Mouse (Mus musculus) urinary bladder, postnatal 14 days (tissue): ENCODE measurements around the gene Dcp1a.

Experiments used
- DNase-seq: peaks from one replicate; pipeline ENCODE4 v3.0.0; 2021; ENCODE audit warnings: low spot score

The Dcp1a gene

DNA sequence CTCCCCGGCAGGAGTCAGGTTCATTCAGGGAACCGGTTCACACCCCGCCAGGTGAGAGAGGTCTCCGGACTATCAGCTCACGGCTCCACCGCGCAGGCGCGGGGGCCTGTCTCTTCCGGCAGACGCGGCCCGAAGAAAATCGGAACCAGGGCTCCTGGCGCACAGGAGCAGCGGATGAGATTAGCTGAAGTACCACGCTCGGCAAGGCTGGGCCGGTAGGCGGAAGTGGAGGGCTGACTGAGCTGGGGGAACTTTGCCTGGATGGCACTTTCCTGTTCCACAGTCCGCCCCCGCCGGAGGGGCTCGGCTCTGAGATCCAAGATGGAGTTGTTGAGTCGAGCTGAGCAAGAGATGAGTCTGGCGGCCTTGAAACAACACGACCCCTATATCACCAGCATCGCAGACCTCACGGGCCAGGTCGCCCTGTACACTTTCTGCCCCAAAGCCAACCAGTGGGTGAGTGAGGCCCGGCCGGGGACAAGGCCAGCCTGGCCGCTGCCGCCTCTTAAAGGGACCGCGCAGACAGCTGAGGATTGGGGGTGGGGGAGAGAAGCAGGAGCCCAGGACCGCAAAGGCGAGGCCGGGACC lies at the start of gene Dcp1a:
Dcp1a (plus strand) TSS at position 175 of the 588 bp plus-strand sequence.
- DNase-seq: peak; percentile 95

DNA sequence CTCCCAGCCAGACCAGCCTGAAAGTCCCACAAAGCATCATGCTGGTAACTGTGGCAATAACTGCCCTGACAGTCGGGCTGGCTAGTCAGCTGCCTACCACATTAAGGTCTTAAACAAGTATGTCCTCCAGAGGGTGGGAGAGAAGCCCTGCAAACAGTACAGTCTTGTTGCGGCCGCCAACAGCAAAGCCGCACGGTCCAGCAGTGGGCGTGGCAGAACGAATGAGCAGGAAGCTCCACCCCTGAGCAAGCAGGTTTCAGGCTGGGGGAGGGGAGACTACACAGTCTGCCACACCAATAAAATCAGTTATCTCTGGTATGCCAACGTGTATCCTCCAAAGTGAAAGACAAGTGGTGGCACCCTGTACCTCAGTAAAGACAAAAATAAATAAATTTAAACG lies 49.7 kb upstream of the Dcp1a start:
- peak; percentile 47 for DNase-seq

DNA sequence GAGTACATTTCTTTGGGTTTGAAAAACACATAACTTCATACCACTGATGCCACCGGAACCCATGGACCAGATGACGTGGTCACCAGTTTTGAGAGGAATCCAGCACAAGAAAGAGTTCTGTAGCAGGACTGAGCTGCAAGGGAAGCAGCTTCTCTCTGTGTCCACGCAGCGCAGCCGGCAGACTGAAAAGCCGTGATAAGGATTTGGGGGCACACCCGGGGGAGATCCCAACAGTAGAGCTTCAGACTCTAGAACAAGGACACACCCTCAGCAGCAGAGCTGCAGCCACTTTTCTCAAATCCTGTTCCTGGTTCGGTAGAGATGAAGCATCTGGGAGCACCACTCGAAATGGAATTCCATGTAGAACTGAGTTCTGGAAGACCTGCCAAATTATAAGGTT lies 49.3 kb upstream of the Dcp1a start:
- no peak for DNase-seq

DNA sequence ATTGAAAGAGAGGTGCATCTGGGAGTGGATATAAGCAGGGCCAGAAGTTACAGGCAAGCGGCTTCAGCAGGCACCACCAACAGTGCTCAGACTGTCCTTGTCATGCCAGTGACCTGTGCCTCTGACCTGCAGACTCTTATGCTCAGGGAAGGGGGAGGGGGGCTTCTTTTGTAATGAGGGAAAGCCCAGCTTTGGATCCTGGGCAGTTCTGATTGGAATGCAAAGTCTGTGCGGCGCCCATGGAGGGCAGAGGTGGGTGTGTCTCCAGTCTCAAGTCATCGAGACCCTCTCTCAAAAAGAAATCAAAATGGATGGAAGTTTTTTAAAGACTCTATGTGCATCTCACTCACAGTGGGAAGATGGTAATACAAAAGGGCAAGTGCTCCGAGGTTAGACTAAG lies 48.9 kb upstream of the Dcp1a start:
- no peak for DNase-seq

- DNase-seq: no peak
Observed at GRCm38 (mm10) chr14:30435316-30435715, 44.0 kb upstream of the Dcp1a start.

GRCm38 (mm10) chr14:30439915-30440314 lies 39.4 kb upstream of the Dcp1a start:
- no peak for DNase-seq

DNA sequence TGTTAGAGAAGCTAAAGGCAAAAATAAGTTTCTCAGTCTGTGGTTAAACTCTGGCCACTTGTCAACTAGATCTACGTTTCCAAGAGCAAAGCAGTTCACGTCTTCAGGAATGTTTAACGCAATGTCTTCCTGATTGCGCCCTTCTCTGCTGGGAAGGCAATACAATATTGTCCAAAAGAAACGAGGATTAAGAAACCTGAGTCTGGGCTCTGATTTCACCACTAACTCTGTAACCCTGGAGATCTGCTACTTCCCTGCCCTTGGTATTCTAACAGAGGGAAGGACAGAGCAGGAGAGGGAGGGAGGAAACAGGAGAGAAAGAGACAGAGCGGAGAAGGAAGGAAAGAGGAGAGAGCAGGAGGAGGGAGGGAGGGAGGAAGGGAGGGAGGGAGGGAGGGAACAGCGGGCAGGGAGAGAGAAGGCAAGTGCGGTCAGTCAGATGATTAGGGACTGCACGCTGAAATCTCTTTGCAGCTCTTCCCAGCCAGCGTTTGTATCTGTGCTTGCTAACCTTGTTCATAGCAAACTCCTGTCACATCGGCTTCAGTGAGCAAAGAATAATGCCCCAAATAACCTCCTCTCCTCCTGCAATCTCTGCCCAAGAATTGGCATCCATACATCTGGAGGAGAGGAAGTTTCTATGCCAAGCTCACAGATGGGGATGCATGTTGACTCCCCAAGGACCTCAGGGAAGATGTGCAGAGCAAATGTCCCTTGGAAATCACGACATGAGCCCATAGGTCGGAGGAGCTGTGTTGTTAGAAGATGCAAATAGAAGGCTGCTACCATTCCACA lies 23.3 kb upstream of the Dcp1a start:
- DNase-seq: no peak

DNA sequence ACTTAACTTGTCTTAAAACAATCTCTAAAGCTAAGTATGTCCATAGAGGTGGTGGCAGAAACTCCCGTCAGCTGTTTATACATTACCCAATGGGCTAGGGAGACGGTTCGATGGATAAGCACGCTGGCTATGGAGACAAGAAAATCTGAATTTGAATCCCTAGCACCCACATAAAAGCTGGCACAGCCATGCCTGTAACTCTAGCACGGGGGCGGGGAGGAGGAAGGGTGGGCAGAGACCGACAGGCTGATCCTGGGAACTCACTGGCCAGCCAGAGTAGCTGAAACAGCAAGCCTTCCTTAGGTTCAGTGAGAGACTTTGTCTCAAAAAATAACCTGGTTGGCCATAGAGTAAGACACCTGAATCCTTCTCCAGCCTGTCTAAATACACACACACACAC lies 21.9 kb upstream of the Dcp1a start:
- DNase-seq: no peak

GRCm38 (mm10) chr14:30457897-30458296 lies 21.4 kb upstream of the Dcp1a start:
- no peak for DNase-seq

- DNase-seq: peak; percentile 9
Observed at GRCm38 (mm10) chr14:30458820-30459219, 20.5 kb upstream of the Dcp1a start.

- DNase-seq: peak; percentile 78
Observed at GRCm38 (mm10) chr14:30459891-30460523, 19.3 kb upstream of the Dcp1a start.

- DNase-seq: no peak
Observed at GRCm38 (mm10) chr14:30463312-30463711, 16.0 kb upstream of the Dcp1a start.

- DNase-seq: no peak
Observed at GRCm38 (mm10) chr14:30473605-30474004, 5.7 kb upstream of the Dcp1a start.

DNA sequence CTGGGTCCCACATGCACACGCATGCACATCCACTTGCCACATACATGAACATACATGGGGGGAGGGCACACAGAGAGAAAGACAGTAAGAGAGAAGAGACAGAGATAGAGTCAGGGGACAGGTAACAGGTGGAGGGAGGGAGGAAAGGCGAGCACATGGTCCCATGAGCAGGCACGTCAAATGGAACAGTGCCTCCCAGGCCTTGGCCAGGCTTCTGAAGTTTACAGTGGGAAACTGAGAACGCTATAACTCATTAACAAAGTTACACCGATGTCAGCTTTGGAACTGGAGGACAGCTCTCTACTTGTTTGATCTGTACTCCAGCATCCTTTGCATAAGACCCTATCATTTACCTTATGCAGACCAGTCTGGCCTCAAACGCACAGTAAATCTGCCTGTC lies 4.9 kb upstream of the Dcp1a start:
- no peak for DNase-seq

DNA sequence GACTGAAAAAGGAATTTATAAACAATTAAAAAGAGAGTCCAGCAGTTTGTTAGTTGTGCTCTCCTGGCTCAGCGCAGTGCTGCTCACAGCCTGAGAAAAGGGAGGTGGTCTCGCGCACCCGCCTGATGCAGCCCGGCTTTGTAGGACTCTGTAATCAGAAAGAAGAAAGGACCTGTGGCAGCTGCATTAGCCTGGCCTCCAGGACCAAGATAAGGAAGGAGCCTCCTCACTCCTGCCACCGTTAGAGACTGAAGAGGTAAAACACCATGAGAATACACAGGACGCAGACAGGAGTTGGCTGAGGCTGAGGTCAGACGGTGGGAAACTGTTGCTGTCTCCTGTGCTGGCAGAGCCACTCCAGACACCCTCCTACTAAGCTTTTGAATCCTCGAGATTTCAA lies 12.0 kb downstream of the Dcp1a start, which contains the start of gene Cacna1d:
Cacna1d (minus strand) TSS at position 114 of the 400 bp plus-strand sequence.
- no peak for DNase-seq

DNA sequence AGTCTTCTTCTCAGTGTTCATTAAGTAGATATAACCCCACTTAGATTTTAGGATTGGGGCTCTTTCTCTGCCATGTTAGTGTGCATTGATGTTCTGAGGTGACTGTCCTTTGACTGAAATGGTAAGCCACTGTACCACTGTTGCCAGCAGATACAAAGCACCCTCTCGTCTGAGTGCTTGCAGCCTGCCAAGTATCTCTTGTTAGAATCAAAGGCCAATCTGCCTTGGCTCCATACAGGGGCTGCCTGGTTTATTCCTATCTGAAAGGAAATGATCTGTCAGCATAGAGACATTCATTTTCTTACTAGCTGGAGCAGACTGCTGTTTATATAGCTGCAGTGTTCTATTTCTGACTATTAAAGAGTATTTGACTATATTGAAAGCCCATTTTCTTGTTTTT lies 13.9 kb downstream of the Dcp1a start:
- DNase-seq: no peak

GRCm38 (mm10) chr14:30494998-30495397 lies 15.7 kb downstream of the Dcp1a start:
- DNase-seq: no peak

- DNase-seq: no peak
Observed at GRCm38 (mm10) chr14:30498202-30498601, 18.9 kb downstream of the Dcp1a start.

GRCm38 (mm10) chr14:30504990-30505389 lies 25.7 kb downstream of the Dcp1a start:
- DNase-seq: no peak

DNA sequence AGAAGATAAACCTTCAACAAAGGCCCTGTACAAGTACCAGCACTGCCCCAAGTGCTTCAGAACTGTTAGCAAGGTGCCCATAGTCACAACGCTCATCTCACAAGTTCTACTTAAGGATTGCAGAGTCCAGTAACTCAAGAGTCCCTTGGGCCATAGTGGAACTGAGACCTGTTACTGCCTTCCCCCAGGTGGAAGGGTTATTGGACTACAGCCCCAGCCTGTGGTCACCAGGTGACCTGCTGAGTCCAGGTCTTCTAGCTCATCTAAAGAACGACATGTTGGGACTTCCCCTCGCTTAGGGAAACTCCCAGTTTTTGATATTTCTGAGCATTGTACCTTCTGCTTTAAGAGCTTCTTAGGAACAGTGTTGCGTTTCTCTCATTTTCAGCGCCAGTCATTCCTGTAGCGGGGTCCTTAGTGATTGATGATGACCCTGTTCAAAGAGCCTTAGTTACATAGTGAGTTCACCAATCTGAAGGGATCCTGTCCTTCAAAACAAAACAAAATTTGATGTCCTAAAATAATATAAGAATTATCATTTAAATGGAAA lies 31.0 kb downstream of the Dcp1a start:
- DNase-seq: no peak

DNA sequence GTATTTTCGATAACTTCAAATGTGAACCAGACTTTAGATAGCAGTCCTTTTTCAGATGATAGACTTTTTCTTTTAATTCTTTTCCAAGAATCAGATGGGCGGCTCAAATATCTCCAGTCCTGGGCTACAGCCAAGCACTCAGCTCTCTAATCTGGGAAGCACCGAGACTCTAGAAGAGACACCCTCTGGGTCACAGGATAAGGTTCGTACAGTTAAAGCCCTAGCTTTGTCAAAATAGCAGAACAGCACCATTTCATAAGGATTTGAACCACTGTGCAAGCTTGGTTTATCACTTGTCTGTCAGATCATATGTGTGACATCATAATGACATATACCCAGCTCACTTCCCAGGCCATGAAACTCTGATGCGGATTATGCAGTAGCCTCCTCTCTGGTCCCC lies 33.6 kb downstream of the Dcp1a start:
- DNase-seq: no peak

DNA sequence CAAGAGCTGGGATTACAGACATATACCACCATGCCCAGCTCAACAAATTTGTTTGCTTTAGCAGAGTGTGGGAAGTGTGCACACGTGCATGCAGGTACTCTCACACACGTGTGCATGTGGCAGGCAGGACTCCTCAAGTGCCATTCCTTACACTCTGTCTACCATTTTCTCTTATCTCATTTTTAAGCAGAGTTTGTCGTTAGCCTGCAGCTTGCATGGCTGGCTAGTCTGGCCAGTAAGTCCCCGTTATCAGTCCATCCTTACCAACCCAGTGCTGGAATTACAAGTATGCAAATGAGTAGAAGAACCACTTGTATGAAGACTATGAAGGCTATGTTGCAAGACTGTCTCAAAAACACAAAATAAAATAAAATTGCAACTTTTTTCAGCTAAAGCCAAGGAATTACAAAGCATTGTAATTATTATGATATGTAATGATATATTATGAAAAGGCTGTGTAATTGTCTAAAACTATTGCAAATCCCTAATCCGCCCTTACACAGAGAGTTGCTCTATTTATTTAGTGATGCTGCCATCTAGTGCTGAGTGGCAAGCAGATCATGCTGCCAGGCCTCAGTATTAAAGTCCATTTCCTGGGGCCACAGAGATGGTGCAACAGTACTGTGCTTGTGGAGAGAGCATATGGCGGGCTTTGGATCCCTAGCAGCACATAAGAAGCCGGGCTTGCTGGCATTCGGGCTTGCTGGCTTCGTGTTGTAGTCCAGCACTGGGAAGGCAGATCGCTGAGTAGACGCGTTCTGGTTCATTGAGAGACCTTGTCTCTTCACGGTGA lies 36.8 kb downstream of the Dcp1a start:
- no peak for DNase-seq
